Mouse (Mus musculus) bone marrow, adult 2 months (tissue): ENCODE measurements around the gene Def8.

Source experiments
- CTCF ChIP-seq: fragments of 200-500 bp; IDR thresholded peaks from 2 replicates; pipeline ENCODE4 v1.5.1; 2011; ENCODE audit warnings: low read length, control low read depth; ENCODE audit not compliant: control insufficient read depth, insufficient read depth
- POLR2A ChIP-seq: fragments of 200-500 bp; IDR thresholded peaks from 2 replicates; pipeline ENCODE4 v1.6.1; 2011; ENCODE audit warnings: low read depth, mild to moderate bottlenecking, control low read depth, low read length, borderline replicate concordance; ENCODE audit not compliant: control insufficient read depth

DNA sequence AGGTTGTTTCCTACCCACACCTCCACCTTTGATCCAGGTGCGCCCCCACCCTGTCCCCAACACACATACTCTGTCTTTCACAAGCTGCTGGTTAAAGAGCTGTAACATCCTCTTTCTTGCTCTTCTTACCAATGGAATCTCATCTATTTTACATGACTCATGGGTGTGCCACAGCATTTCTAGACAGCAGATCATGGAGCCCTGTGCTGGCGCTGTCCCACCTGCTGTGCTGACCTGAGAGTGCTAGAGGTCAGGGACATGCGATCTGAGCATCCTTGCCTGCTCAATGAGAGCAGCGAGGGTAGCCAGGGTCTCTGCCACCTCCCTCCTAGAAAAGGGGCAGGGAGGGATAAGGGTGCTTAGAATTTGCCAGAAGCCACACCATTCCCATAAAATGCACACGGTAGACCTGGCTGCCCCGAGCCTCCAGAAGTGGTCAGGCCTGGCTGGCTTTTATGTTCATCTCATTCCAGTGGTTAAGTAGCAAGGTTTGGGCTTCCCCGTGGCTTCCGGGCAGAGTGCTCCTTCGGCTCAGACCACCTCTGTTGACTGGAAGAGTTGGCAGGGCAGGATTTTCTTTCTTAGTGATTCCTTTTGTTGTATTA, 81.4 kb downstream of the Def8 start:
- TF ChIP-seq POLR2A (no peak), CTCF (no peak)
